Mouse (Mus musculus): ENCODE data around the gene Rbms3. TPM values are rescaled to one million over a fixed set of nuclear protein-coding genes. Genes with fewer than 3 reads are reported as not detected.

Rbms3 gene
- polyA plus RNA-seq, 1 experiment = 5.3 TPM

DNA sequence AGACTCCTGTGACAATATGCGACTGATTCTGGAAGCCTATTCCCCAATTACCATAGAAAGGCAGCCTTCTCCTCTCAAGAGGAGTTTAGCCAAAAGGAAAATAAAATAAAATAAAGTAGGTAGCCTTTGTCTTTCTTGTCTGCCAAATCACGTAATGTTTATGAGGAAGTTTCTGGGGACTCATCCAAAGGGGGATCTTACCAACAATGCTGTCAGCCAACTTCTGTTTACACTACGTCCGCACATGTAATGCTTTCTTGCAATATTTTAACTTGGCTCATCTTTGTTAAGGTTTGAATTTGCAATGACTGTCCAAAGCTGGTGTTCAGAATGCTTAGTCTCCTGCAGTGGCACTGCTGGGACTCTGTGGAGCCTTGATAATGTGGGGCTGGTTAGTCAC is 1086.9 kb downstream of the Rbms3 start:
- TF ChIP-seq POLR2A (IDR thresholded peaks at IDR 0.05; ENCODE audit: extremely low read depth, insufficient read depth, low read length) = no peak
- TF ChIP-seq CTCF (IDR thresholded peaks at IDR 0.05; ENCODE audit: extremely low read depth, insufficient read depth, low read length) = no peak
- H3K27ac ChIP-seq (ENCODE audit: insufficient read depth, low read length) = no peak overlapping the region

GRCm38 (mm10) chr9:116541976-116542375 is 1087.7 kb downstream of the Rbms3 start:
- H3K27ac ChIP-seq (ENCODE audit: insufficient read depth, low read length) = no peak overlapping the region
- TF ChIP-seq POLR2A (IDR thresholded peaks at IDR 0.05; ENCODE audit: extremely low read depth, insufficient read depth, low read length) = no peak
- no peak for TF ChIP-seq CTCF (IDR thresholded peaks at IDR 0.05; ENCODE audit: extremely low read depth, insufficient read depth, low read length)
- no peaks in the 10 kb centered on the region for H3K4me1 ChIP-seq (ENCODE audit: control insufficient read depth, insufficient read depth, low read length)
- no peak overlapping the region for H3K4me3 ChIP-seq (ENCODE audit: insufficient read depth, low read length)

More for the DNA sequence above, 1086.9 kb downstream of the Rbms3 start:
- H3K4me3 ChIP-seq (ENCODE audit: insufficient read depth, low read length) = no peak overlapping the region
- no peaks in the 10 kb centered on the region for H3K4me1 ChIP-seq (ENCODE audit: control insufficient read depth, insufficient read depth, low read length)

- H3K4me1 ChIP-seq (ENCODE audit: control insufficient read depth, insufficient read depth, low read length) = no peaks in the 10 kb centered on the region
- TF ChIP-seq CTCF (IDR thresholded peaks at IDR 0.05; ENCODE audit: extremely low read depth, insufficient read depth, low read length) (0 out of 2 replicates have a peak, but pooled peaks have one; percentile 5), POLR2A (IDR thresholded peaks at IDR 0.05; ENCODE audit: extremely low read depth, insufficient read depth, low read length) (no peak)
- no peak overlapping the region for H3K27ac ChIP-seq (ENCODE audit: insufficient read depth, low read length)
- H3K4me3 ChIP-seq (ENCODE audit: insufficient read depth, low read length) = no peak overlapping the region
These were observed 1094.0 kb downstream of the Rbms3 start for GRCm38 (mm10) chr9:116535709-116536108.

DNA sequence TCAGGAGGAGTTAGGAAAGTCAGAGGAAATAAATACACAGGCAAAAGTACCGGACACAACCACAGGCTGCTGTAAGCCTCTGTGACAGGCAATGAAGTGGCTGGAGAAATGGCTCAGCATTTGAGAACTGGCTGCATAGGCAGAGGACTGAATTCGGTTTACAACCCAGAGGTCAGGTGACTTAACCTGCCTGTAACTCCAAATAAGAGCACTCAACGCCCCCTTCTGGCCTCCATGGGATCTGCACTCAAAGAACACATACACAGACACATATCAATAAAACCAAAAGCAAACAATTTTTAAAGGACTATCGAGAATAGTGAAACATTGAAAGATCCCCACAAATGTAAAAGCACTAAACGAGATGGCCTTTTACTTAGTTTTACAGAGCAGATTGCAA is 1096.3 kb downstream of the Rbms3 start:
- Histone ChIP-seq H3K27ac (ENCODE audit: insufficient read depth, low read length) (no peak overlapping the region), H3K4me1 (ENCODE audit: control insufficient read depth, insufficient read depth, low read length) (no peaks in the 10 kb centered on the region), H3K4me3 (ENCODE audit: insufficient read depth, low read length) (no peak overlapping the region)
- no peak for TF ChIP-seq POLR2A (IDR thresholded peaks at IDR 0.05; ENCODE audit: extremely low read depth, insufficient read depth, low read length)
- TF ChIP-seq CTCF (IDR thresholded peaks at IDR 0.05; ENCODE audit: extremely low read depth, insufficient read depth, low read length) = no peak

GRCm38 (mm10) chr9:116531121-116531520 is 1098.6 kb downstream of the Rbms3 start:
- no peaks in the 10 kb centered on the region for H3K4me1 ChIP-seq (ENCODE audit: control insufficient read depth, insufficient read depth, low read length)
- TF ChIP-seq POLR2A (IDR thresholded peaks at IDR 0.05; ENCODE audit: extremely low read depth, insufficient read depth, low read length) (no peak), CTCF (IDR thresholded peaks at IDR 0.05; ENCODE audit: extremely low read depth, insufficient read depth, low read length) (no peak)
- H3K27ac ChIP-seq (ENCODE audit: insufficient read depth, low read length) = no peak overlapping the region
- no peak overlapping the region for H3K4me3 ChIP-seq (ENCODE audit: insufficient read depth, low read length)

DNA sequence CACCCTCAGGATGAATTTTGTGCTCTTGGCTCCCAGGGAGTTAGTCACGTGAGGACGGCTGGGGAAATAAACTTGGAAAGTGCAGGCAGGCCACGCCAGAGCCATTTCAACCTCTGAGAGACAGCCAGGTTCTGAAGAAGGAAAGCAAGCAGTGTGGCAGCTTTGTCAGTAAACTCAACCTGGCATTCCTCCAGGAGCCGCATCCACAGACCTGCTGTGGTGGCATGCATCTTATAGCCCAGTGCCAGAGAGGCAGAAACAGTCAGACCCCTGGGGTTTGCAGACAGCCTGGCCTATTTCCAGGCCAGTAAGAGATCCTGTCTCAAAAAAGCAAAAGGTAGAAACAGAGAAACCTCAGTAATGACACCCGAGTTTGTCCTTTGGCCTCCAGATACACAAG is 1105.3 kb downstream of the Rbms3 start:
- H3K4me3 ChIP-seq (ENCODE audit: insufficient read depth, low read length) = no peak overlapping the region
- H3K4me1 ChIP-seq (ENCODE audit: control insufficient read depth, insufficient read depth, low read length) = no peaks in the 10 kb centered on the region
- no peak for TF ChIP-seq POLR2A (IDR thresholded peaks at IDR 0.05; ENCODE audit: extremely low read depth, insufficient read depth, low read length)
- TF ChIP-seq CTCF (IDR thresholded peaks at IDR 0.05; ENCODE audit: extremely low read depth, insufficient read depth, low read length) = no peak
- H3K27ac ChIP-seq (ENCODE audit: insufficient read depth, low read length) = no peak overlapping the region

Measured in cortical plate, adult 2 months (tissue).